Mouse (Mus musculus) heart, postnatal 0 days (tissue): Measurements from ENCODE around the gene Slc35f4. TPM values are rescaled to one million over a fixed set of nuclear protein-coding genes. Genes with fewer than 3 reads are reported as not detected.

Experiments
- ATAC-seq: fragments of 200-750 bp; cut with Nextera tagmentation; 2 replicates; pipeline ENCODE4 v1.8.0; 2017; ENCODE audit warnings: low read depth, moderate number of reproducible peaks, moderate library complexity; ENCODE audit not compliant: insufficient read depth
- DNase-seq: peaks from one replicate; pipeline ENCODE4 v3.0.0-alpha.2; 2016; ENCODE audit warnings: low spot score
- H3K27ac ChIP-seq: fragments of 300-500 bp; sonication (generic); 2 replicates; pipeline ENCODE4 v1.5.1; 2014; ENCODE audit warnings: low read depth, mild to moderate bottlenecking
- H3K27me3 ChIP-seq: fragments of 300-500 bp; sonication (generic); 2 replicates; pipeline ENCODE4 v1.6.1; 2014; ENCODE audit warnings: low read length, mixed read lengths; ENCODE audit not compliant: control insufficient read depth, insufficient read depth
- H3K36me3 ChIP-seq: fragments of 300-500 bp; sonication (generic); replicated peaks from 2 replicates; pipeline ENCODE4 v1.6.1; 2014; ENCODE audit warnings: low read length, mixed read lengths; ENCODE audit not compliant: control insufficient read depth, insufficient read depth
- H3K4me1 ChIP-seq: fragments of 300-500 bp; sonication (generic); 2 replicates; pipeline ENCODE4 v1.6.1; 2014; ENCODE audit warnings: antibody characterized with exemption; ENCODE audit not compliant: control insufficient read depth, insufficient read depth
- H3K4me2 ChIP-seq: fragments of 300-500 bp; sonication (generic); 2 replicates; pipeline ENCODE4 v1.6.1; 2014; ENCODE audit warnings: low read depth, mild to moderate bottlenecking, low read length, moderate library complexity
- H3K4me3 ChIP-seq: fragments of 300-500 bp; sonication (generic); 2 replicates; pipeline ENCODE4 v1.5.1; 2014; ENCODE audit warnings: low read depth, low read length
- H3K9ac ChIP-seq: fragments of 300-500 bp; sonication (generic); replicated peaks from 2 replicates; pipeline ENCODE4 v1.6.1; 2014; ENCODE audit warnings: low read depth, low read length, mixed read lengths
- H3K9me3 ChIP-seq: fragments of 300-500 bp; sonication (generic); replicated peaks from 2 replicates; pipeline ENCODE4 v1.6.1; 2016; ENCODE audit warnings: low read length; ENCODE audit not compliant: control insufficient read depth
- CTCF ChIP-seq: IDR thresholded peaks from 2 replicates; pipeline ENCODE4 v1.5.1; 2016; ENCODE audit warnings: antibody characterized with exemption, control low read depth, low read depth
- EP300 ChIP-seq: IDR thresholded peaks from 2 replicates; pipeline ENCODE4 v1.6.1; 2016; ENCODE audit warnings: antibody characterized with exemption, low read depth
- WGBS: fragments of 180-500 bp; shearing (Covaris S2); extraction: QIAGEN DNeasy Blood & Tissue Kit; methylation state at CpG from one replicate; pipeline ENCODE4 v1.1.7; 2014; 5-methylcytosine and 5-hydroxymethylcytosine counted together
- polyA plus RNA-seq: library from polyadenylated mRNA; unstranded; fragments of >200 nt; fragmentation: Nextera tagmentation; extraction: Ambion mirVana; gene quantifications from 2 replicates; pipeline ENCODE4 v1.2.1, GENCODE M21; 2015
- total RNA-seq: library from RNA; depleted of rRNA; stranded (reverse); fragments of >200 nt; gene quantifications from 2 replicates; pipeline ENCODE4 v1.2.3, GENCODE M21; 2014; ENCODE audit warnings: low replicate concordance

Gene Slc35f4
- total and polyA plus RNA-seq, 2 experiments from 2014 or later: 0.12 TPM; not detected in 1

- WGBS: 74% methylated on average over 3 of the region's 3 CpGs
- no peak for DNase-seq
Measured at GRCm38 (mm10) chr14:49307842-49308241, 218.0 kb downstream of the Slc35f4 start.

DNA sequence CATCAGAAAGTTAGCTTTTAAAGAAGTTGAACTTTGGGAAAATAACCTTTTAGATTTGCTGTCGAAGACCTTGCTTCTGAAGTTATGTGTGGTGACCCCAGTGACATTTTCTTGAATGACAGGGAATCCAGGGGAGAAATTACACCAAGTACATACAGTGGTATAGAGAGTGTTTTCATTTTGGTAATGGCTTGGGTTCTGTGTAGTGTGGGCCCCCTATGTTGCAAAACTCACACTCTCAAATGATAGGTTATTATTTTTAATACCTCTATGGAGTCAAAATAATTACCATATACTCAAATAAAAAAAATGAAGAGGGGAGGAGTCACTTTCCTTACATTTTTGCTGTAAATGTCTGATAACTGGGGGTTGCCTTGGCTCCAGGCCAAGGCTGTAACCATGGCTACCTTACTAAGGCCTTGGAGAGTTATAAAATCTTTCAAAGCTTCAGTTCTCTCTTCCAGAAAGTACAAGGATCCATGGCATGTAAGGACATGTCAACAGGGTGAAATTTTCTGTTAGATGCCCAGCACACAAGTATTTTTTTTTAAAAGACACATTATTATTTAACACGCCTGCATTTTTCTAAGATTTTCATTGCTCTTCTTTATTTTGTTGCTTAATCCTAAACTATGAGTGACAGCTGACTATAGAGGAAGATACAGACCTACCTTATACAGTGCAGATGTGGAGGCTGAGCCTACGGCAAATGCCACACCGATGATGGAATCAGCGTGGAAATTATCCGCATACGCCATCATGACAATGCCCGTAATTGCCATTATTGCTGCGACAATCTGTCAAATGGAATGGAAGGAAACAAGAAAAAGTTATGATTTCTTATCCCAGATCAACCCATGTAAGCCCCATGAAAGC is 220.1 kb downstream of the Slc35f4 start:
- ATAC-seq: no peak
- TF ChIP-seq CTCF (no peak), EP300 (no peak)
- Histone ChIP-seq H3K27ac (no peak overlapping the region), H3K4me2 (no peak overlapping the region), H3K4me1 (no peaks in the 10 kb centered on the region), H3K9me3 (no peaks in the 10 kb centered on the region), H3K27me3 (no peaks in the 10 kb centered on the region), H3K36me3 (no peaks in the 10 kb centered on the region), H3K4me3 (no peak overlapping the region), H3K9ac (no peak overlapping the region)
- DNase-seq: no peak
- WGBS: 91% methylated on average over 9 of the region's 9 CpGs

More at GRCm38 (mm10) chr14:49307842-49308241, 218.0 kb downstream of the Slc35f4 start:
- Histone ChIP-seq H3K4me1 (no peaks in the 10 kb centered on the region), H3K9me3 (no peaks in the 10 kb centered on the region), H3K27ac (no peak overlapping the region), H3K9ac (no peak overlapping the region), H3K27me3 (no peaks in the 10 kb centered on the region), H3K4me2 (no peak overlapping the region), H3K36me3 (no peaks in the 10 kb centered on the region), H3K4me3 (no peak overlapping the region)
- ATAC-seq: no peak
- no peak for TF ChIP-seq CTCF
- TF ChIP-seq EP300: no peak

GRCm38 (mm10) chr14:49302271-49302857 is 223.5 kb downstream of the Slc35f4 start:
- TF ChIP-seq CTCF (no peak), EP300 (no peak)
- ATAC-seq (no peak), DNase-seq (no peak)
- Histone ChIP-seq H3K9ac (no peak overlapping the region), H3K36me3 (no peaks in the 10 kb centered on the region), H3K9me3 (no peaks in the 10 kb centered on the region), H3K4me1 (no peaks in the 10 kb centered on the region), H3K27ac (no peak overlapping the region), H3K27me3 (no peaks in the 10 kb centered on the region), H3K4me2 (no peak overlapping the region), H3K4me3 (no peak overlapping the region)
- WGBS: 75% methylated on average over 2 of the region's 2 CpGs

- DNase-seq: no peak
- 46% methylated on average over 8 of the region's 8 CpGs for WGBS
Measured at GRCm38 (mm10) chr14:49300981-49301619, 224.7 kb downstream of the Slc35f4 start.

GRCm38 (mm10) chr14:49300326-49300725 is 225.5 kb downstream of the Slc35f4 start:
- Histone ChIP-seq H3K9me3 (no peaks in the 10 kb centered on the region), H3K36me3 (no peaks in the 10 kb centered on the region), H3K9ac (no peak overlapping the region), H3K27ac (no peak overlapping the region), H3K4me2 (no peak overlapping the region), H3K27me3 (no peaks in the 10 kb centered on the region), H3K4me1 (no peaks in the 10 kb centered on the region), H3K4me3 (no peak overlapping the region)
- TF ChIP-seq CTCF (no peak), EP300 (no peak)
- DNase-seq (no peak), ATAC-seq (no peak)
- WGBS: 62% methylated on average over 8 of the region's 8 CpGs

More at GRCm38 (mm10) chr14:49300981-49301619, 224.7 kb downstream of the Slc35f4 start:
- Histone ChIP-seq H3K27me3 (no peaks in the 10 kb centered on the region), H3K9me3 (no peaks in the 10 kb centered on the region), H3K4me3 (no peak overlapping the region), H3K9ac (no peak overlapping the region), H3K27ac (no peak overlapping the region), H3K36me3 (no peaks in the 10 kb centered on the region), H3K4me1 (no peaks in the 10 kb centered on the region), H3K4me2 (no peak overlapping the region)
- no peak; the same call in 1 of the 2 replicates for ATAC-seq
- TF ChIP-seq CTCF (no peak), EP300 (no peak)
